Mouse (Mus musculus): Measurements from ENCODE around the gene Gm20695. TPM values are rescaled to one million over a fixed set of nuclear protein-coding genes. Genes with fewer than 3 reads are reported as not detected.

The Gm20695 gene
- polyA plus RNA-seq, 1 experiment from 2014 or later, result 2.6 TPM

DNA sequence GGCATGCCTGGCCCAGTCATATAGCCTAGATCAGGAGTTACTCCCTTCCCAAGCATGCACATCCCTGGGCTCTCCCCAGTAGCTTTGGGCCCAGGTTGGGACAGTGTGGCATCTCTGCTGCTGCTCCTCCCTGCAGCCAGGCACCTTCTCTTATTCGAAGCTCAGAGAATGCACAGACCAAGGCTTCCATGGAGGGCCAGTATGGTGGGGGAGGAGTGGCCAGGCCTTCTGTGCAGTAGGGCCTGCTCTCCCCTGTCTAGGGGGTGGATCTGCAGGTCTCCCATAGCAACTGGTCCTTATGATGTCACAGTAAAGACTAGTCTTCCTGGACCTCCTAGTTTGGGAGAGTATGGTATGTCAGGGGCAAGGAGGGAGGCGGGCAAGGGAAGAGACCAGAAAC lies 23.0 kb downstream of the Gm20695 start:
- Histone ChIP-seq H3K36me3 (peaks cover 50% of the 10 kb centered on the region), H3K4me2 (no peak overlapping the region), H3K27me3 (no peaks in the 10 kb centered on the region), H3K4me3 (replicated peaks) (no peak overlapping the region), H3K9me3 (replicated peaks) (no peaks in the 10 kb centered on the region), H3K4me1 (peaks cover 6% of the 10 kb centered on the region), H3K27ac (no peak overlapping the region), H3K9ac (no peak overlapping the region)
- 74% methylated on average over 2 of the region's 2 CpGs for WGBS
- no peak for ATAC-seq (replicated peaks; ENCODE audit: low FRiP score)

- peak; percentile 99 for ATAC-seq (replicated peaks; ENCODE audit: low FRiP score)
- H3K36me3 ChIP-seq, result peaks cover 50% of the 10 kb centered on the region
- under 1% methylated on average over 33 of the region's 33 CpGs for WGBS
- peaks cover 6% of the 10 kb centered on the region for H3K4me1 ChIP-seq
- H3K4me2 ChIP-seq, result peak within 1 kb of the TSS; percentile 82
- no peaks in the 10 kb centered on the region for H3K27me3 ChIP-seq
- peak within 1 kb of the TSS; percentile 81 for H3K27ac ChIP-seq
- no peaks in the 10 kb centered on the region for H3K9me3 ChIP-seq (replicated peaks)
- H3K9ac ChIP-seq, result peak within 1 kb of the TSS; percentile 69
- peak within 1 kb of the TSS; percentile 72 for H3K4me3 ChIP-seq (replicated peaks)
Observed at GRCm38 (mm10) chr16:3908537-3909111, 24.2 kb downstream of the Gm20695 start, which contains the start of the genes 1700037C18Rik and Cluap1. TSS of gene 1700037C18Rik (minus strand) at chr16:3908689. TSS of gene Cluap1 (plus strand) at chr16:3908801.

- no peak for ATAC-seq (replicated peaks; ENCODE audit: low FRiP score)
- Histone ChIP-seq H3K4me1 (peaks cover 6% of the 10 kb centered on the region), H3K4me2 (peak overlapping the region; percentile 82), H3K9ac (peak overlapping the region; percentile 69), H3K9me3 (replicated peaks) (no peaks in the 10 kb centered on the region), H3K27me3 (no peaks in the 10 kb centered on the region), H3K36me3 (peaks cover 50% of the 10 kb centered on the region), H3K4me3 (replicated peaks) (peak overlapping the region; percentile 72), H3K27ac (peak overlapping the region; percentile 81)
- 6% methylated on average over 20 of the region's 20 CpGs for WGBS
Observed at GRCm38 (mm10) chr16:3909118-3909517, 24.7 kb downstream of the Gm20695 start.

DNA sequence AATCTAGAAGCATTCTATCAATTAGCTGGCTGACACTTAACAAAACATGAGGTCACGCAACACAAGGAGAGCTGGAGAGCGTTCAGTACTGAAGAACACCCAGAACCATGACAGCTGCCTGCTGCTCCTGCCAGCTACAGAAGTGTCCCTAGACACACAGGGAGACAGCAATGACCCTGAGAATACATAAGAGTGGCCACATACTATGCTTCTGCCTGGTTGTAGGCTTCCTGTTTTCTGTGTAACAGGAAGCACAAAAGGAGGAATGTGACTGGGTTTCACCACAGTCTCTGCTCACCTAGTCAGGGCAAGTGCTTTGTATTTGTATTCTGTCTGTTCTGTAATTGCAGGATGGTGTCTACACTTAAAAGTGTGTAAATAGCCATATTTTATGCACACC lies 36.3 kb downstream of the Gm20695 start:
- Histone ChIP-seq H3K4me2 (no peak overlapping the region), H3K27ac (no peak overlapping the region), H3K4me3 (replicated peaks) (no peak overlapping the region), H3K9me3 (replicated peaks) (no peaks in the 10 kb centered on the region), H3K4me1 (no peaks in the 10 kb centered on the region), H3K9ac (no peak overlapping the region), H3K36me3 (peaks cover 83% of the 10 kb centered on the region), H3K27me3 (no peaks in the 10 kb centered on the region)
- no peak for ATAC-seq (replicated peaks; ENCODE audit: low FRiP score)
- WGBS, result 90% methylated on average over 2 of the region's 2 CpGs

DNA sequence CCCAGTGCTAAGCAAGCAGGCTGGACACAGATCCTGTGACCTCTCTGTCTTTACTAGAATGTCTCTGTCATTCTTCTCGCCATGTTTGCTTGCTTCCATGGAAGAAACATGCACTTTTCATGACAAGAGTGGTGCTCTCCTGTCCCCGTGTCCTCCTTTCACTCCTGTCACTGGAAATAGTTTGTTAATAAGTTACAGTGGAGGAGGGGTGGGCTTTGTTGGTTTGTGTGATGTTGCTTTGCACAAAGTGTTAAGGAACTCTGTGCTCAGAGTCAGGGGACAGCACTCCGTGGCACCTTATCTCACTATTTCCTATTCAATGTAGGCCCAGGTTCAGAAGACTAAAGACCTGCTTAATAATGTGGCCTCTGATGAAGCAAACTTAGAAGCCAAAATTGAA lies 39.1 kb downstream of the Gm20695 start:
- 81% methylated on average over 3 of the region's 3 CpGs for WGBS
- no peak overlapping the region for H3K4me2 ChIP-seq
- no peak overlapping the region for H3K9ac ChIP-seq
- H3K4me3 ChIP-seq (replicated peaks), result no peak overlapping the region
- no peaks in the 10 kb centered on the region for H3K27me3 ChIP-seq
- H3K9me3 ChIP-seq (replicated peaks), result no peaks in the 10 kb centered on the region
- peaks cover 77% of the 10 kb centered on the region for H3K36me3 ChIP-seq
- H3K27ac ChIP-seq, result no peak overlapping the region
- no peaks in the 10 kb centered on the region for H3K4me1 ChIP-seq
- no peak for ATAC-seq (replicated peaks; ENCODE audit: low FRiP score)

GRCm38 (mm10) chr16:3923966-3924365 lies 39.5 kb downstream of the Gm20695 start:
- 42% methylated on average over 4 of the region's 4 CpGs for WGBS
- H3K4me1 ChIP-seq, result no peaks in the 10 kb centered on the region
- peaks cover 76% of the 10 kb centered on the region for H3K36me3 ChIP-seq
- H3K27me3 ChIP-seq, result no peaks in the 10 kb centered on the region
- H3K4me3 ChIP-seq (replicated peaks), result no peak overlapping the region
- H3K4me2 ChIP-seq, result no peak overlapping the region
- no peak overlapping the region for H3K9ac ChIP-seq
- ATAC-seq (replicated peaks; ENCODE audit: low FRiP score), result no peak
- H3K27ac ChIP-seq, result no peak overlapping the region
- H3K9me3 ChIP-seq (replicated peaks), result no peaks in the 10 kb centered on the region

GRCm38 (mm10) chr16:3928582-3928981 lies 44.1 kb downstream of the Gm20695 start:
- H3K27me3 ChIP-seq, result no peaks in the 10 kb centered on the region
- no peaks in the 10 kb centered on the region for H3K4me1 ChIP-seq
- H3K9me3 ChIP-seq (replicated peaks), result no peaks in the 10 kb centered on the region
- H3K4me3 ChIP-seq (replicated peaks), result no peak overlapping the region
- H3K4me2 ChIP-seq, result no peak overlapping the region
- H3K27ac ChIP-seq, result no peak overlapping the region
- H3K36me3 ChIP-seq, result peaks cover 74% of the 10 kb centered on the region
- no peak for ATAC-seq (replicated peaks; ENCODE audit: low FRiP score)
- WGBS, result 62% methylated on average over 1 of the region's 1 CpGs
- H3K9ac ChIP-seq, result no peak overlapping the region

- Histone ChIP-seq H3K27me3 (no peaks in the 10 kb centered on the region), H3K36me3 (peaks cover 74% of the 10 kb centered on the region), H3K4me3 (replicated peaks) (no peak overlapping the region), H3K27ac (no peak overlapping the region), H3K4me2 (no peak overlapping the region), H3K9ac (no peak overlapping the region), H3K4me1 (no peaks in the 10 kb centered on the region), H3K9me3 (replicated peaks) (no peaks in the 10 kb centered on the region)
- ATAC-seq (replicated peaks; ENCODE audit: low FRiP score), result no peak
- 80% methylated on average over 7 of the region's 7 CpGs for WGBS
Observed at GRCm38 (mm10) chr16:3929151-3929550, 44.7 kb downstream of the Gm20695 start.

GRCm38 (mm10) chr16:3933536-3933935 lies 49.1 kb downstream of the Gm20695 start:
- ATAC-seq (replicated peaks; ENCODE audit: low FRiP score), result no peak
- Histone ChIP-seq H3K27ac (no peak overlapping the region), H3K4me3 (replicated peaks) (no peak overlapping the region), H3K36me3 (peaks cover 87% of the 10 kb centered on the region), H3K4me1 (no peaks in the 10 kb centered on the region), H3K4me2 (no peak overlapping the region), H3K9ac (no peak overlapping the region), H3K27me3 (no peaks in the 10 kb centered on the region), H3K9me3 (replicated peaks) (no peaks in the 10 kb centered on the region)
- 94% methylated on average over 6 of the region's 6 CpGs for WGBS

GRCm38 (mm10) chr16:3934091-3934490 lies 49.6 kb downstream of the Gm20695 start:
- Histone ChIP-seq H3K4me2 (no peak overlapping the region), H3K36me3 (peaks cover 89% of the 10 kb centered on the region), H3K4me1 (no peaks in the 10 kb centered on the region), H3K9ac (no peak overlapping the region), H3K4me3 (replicated peaks) (no peak overlapping the region), H3K9me3 (replicated peaks) (no peaks in the 10 kb centered on the region), H3K27ac (no peak overlapping the region), H3K27me3 (no peaks in the 10 kb centered on the region)
- ATAC-seq (replicated peaks; ENCODE audit: low FRiP score), result no peak
- 91% methylated on average over 1 of the region's 1 CpGs for WGBS

DNA sequence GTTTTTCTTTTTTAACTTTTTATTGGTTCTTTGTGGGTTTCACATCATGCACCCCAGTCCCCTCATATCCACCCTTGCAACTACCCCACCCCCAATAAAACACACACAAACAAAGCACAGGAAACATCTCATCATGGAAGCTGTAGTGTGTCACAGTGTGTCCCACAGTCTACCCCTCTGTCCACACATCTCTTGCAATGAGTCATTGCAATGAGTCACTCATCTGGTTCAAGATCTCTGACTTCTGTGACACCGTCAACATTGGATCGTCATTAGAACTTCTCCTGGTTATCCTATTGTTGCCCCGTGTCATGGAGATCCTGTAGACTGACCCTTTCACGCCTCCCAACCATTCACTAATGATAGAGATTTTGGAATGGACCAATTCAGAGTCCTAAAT lies 50.3 kb downstream of the Gm20695 start:
- H3K36me3 ChIP-seq, result peaks cover 88% of the 10 kb centered on the region
- no peak overlapping the region for H3K4me2 ChIP-seq
- WGBS, result 90% methylated on average over 4 of the region's 4 CpGs
- no peaks in the 10 kb centered on the region for H3K9me3 ChIP-seq (replicated peaks)
- H3K4me3 ChIP-seq (replicated peaks), result no peak overlapping the region
- no peaks in the 10 kb centered on the region for H3K4me1 ChIP-seq
- no peak overlapping the region for H3K9ac ChIP-seq
- H3K27me3 ChIP-seq, result no peaks in the 10 kb centered on the region
- H3K27ac ChIP-seq, result no peak overlapping the region
- ATAC-seq (replicated peaks; ENCODE audit: low FRiP score), result no peak

- Histone ChIP-seq H3K4me1 (no peaks in the 10 kb centered on the region), H3K27ac (no peak overlapping the region), H3K9me3 (replicated peaks) (no peaks in the 10 kb centered on the region), H3K27me3 (no peaks in the 10 kb centered on the region), H3K4me2 (no peak overlapping the region), H3K36me3 (no peaks in the 10 kb centered on the region), H3K4me3 (replicated peaks) (no peak overlapping the region), H3K9ac (no peak overlapping the region)
- WGBS, result 82% methylated on average over 1 of the region's 1 CpGs
- no peak for ATAC-seq (replicated peaks; ENCODE audit: low FRiP score)
Observed at GRCm38 (mm10) chr16:3951141-3951540, 66.7 kb downstream of the Gm20695 start.

DNA sequence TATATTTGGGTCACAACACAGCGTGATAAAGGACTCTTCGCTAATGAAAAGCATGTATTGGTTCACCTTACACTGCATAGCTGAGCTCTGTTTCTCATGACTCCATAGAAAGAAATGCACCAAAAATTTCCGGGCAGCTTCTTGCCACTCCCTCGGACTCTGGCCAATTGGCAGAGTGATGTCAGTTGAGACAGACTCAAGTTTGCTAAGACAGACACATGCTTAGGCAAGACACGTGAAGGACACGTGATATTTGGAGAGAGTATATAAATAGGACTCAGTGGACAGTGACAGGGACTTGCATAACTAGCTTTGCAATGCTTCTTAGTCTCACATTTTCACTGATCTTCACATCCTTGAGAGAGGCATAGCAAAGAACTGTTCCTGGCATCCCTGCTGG lies 71.9 kb downstream of the Gm20695 start:
- no peaks in the 10 kb centered on the region for H3K4me1 ChIP-seq
- no peak overlapping the region for H3K27ac ChIP-seq
- H3K4me3 ChIP-seq (replicated peaks), result no peak overlapping the region
- no peaks in the 10 kb centered on the region for H3K36me3 ChIP-seq
- no peak for ATAC-seq (replicated peaks; ENCODE audit: low FRiP score)
- no peak overlapping the region for H3K9ac ChIP-seq
- no peak overlapping the region for H3K4me2 ChIP-seq
- 85% methylated on average over 6 of the region's 6 CpGs for WGBS
- no peaks in the 10 kb centered on the region for H3K27me3 ChIP-seq
- H3K9me3 ChIP-seq (replicated peaks), result no peaks in the 10 kb centered on the region
